Mouse (Mus musculus): ENCODE data around the gene Zfyve21. TPM values are rescaled to one million over a fixed set of nuclear protein-coding genes. Genes with fewer than 3 reads are reported as not detected.

The Zfyve21 gene
- polyA plus RNA-seq (2015; fragmentation: Nextera tagmentation; extraction: Ambion mirVana): 38.4 and 42.9 TPM in 2 replicates

- ATAC-seq (ENCODE audit: low FRiP score): peak; percentile 100
- Histone ChIP-seq H3K9me3 (no peaks in the 10 kb centered on the region), H3K9ac (peak within 1 kb of the TSS; percentile 80), H3K27me3 (0 out of 2 replicates have a peak, but pooled peaks cover 3% of the 10 kb centered on the region), H3K27ac (peak within 1 kb of the TSS; percentile 89), H3K4me2 (peak within 1 kb of the TSS; percentile 89), H3K4me3 (peak within 1 kb of the TSS; percentile 75), H3K36me3 (peaks cover 3% of the 10 kb centered on the region), H3K4me1 (replicated peaks) (peaks cover 52% of the 10 kb centered on the region)
- under 1% methylated on average over 87 of the region's 87 CpGs for WGBS
Measured at GRCm38 (mm10) chr12:111813766-111814617, at the start of gene Zfyve21, which contains the start of gene Xrcc3. Gene Zfyve21 (plus strand): TSS chr12:111814170. Gene Xrcc3 (minus strand): TSS chr12:111813873.

GRCm38 (mm10) chr12:111766313-111767236 is 47.4 kb upstream of the Zfyve21 start:
- ATAC-seq (ENCODE audit: low FRiP score): no peak
- 20% methylated on average over 16 of the region's 16 CpGs for WGBS
- peaks cover 4% of the 10 kb centered on the region; the same call in 1 of the 2 replicates for H3K36me3 ChIP-seq
- H3K4me2 ChIP-seq: peak overlapping the region; percentile 33
- 0 out of 2 replicates have a peak overlapping the region, but pooled peaks have one; percentile 40 for H3K27ac ChIP-seq
- peak overlapping the region; percentile 63 for H3K9ac ChIP-seq
- H3K9me3 ChIP-seq: no peaks in the 10 kb centered on the region
- no peak overlapping the region for H3K4me3 ChIP-seq
- peaks cover 84% of the 10 kb centered on the region for H3K4me1 ChIP-seq (replicated peaks)
- H3K27me3 ChIP-seq: no peaks in the 10 kb centered on the region

GRCm38 (mm10) chr12:111768322-111768928 is 45.5 kb upstream of the Zfyve21 start:
- Histone ChIP-seq H3K27ac (no peak overlapping the region), H3K4me3 (no peak overlapping the region), H3K27me3 (no peaks in the 10 kb centered on the region), H3K36me3 (peaks cover 17% of the 10 kb centered on the region), H3K4me1 (replicated peaks) (peaks cover 65% of the 10 kb centered on the region), H3K9ac (no peak overlapping the region), H3K4me2 (no peak overlapping the region), H3K9me3 (no peaks in the 10 kb centered on the region)
- no peak for ATAC-seq (ENCODE audit: low FRiP score)
- 92% methylated on average over 10 of the region's 10 CpGs for WGBS

- no peak overlapping the region for H3K4me3 ChIP-seq
- no peaks in the 10 kb centered on the region for H3K27me3 ChIP-seq
- no peak for ATAC-seq (ENCODE audit: low FRiP score)
- H3K9me3 ChIP-seq: no peaks in the 10 kb centered on the region
- peaks cover 25% of the 10 kb centered on the region for H3K36me3 ChIP-seq
- H3K4me2 ChIP-seq: no peak overlapping the region
- WGBS: 34% methylated on average over 10 of the region's 10 CpGs
- no peak overlapping the region for H3K9ac ChIP-seq
- peaks cover 59% of the 10 kb centered on the region for H3K4me1 ChIP-seq (replicated peaks)
- peak overlapping the region; percentile 67 for H3K27ac ChIP-seq
Measured at GRCm38 (mm10) chr12:111769306-111769705, 44.7 kb upstream of the Zfyve21 start.

GRCm38 (mm10) chr12:111769816-111770577 is 44.0 kb upstream of the Zfyve21 start:
- no peaks in the 10 kb centered on the region for H3K9me3 ChIP-seq
- ATAC-seq (ENCODE audit: low FRiP score): peak; percentile 44; the same call in 1 of the 2 replicates
- no peak overlapping the region for H3K4me3 ChIP-seq
- H3K27ac ChIP-seq: peak overlapping the region; percentile 67
- H3K9ac ChIP-seq: peak overlapping the region; percentile 13; the same call in 1 of the 2 replicates
- H3K4me1 ChIP-seq (replicated peaks): peaks cover 58% of the 10 kb centered on the region
- 60% methylated on average over 8 of the region's 9 CpGs for WGBS
- H3K27me3 ChIP-seq: no peaks in the 10 kb centered on the region
- peaks cover 32% of the 10 kb centered on the region for H3K36me3 ChIP-seq
- H3K4me2 ChIP-seq: no peak overlapping the region

- peak overlapping the region; percentile 62; the same call in 1 of the 2 replicates for H3K27ac ChIP-seq
- no peaks in the 10 kb centered on the region for H3K27me3 ChIP-seq
- H3K36me3 ChIP-seq: peaks cover 38% of the 10 kb centered on the region
- no peak overlapping the region for H3K4me3 ChIP-seq
- ATAC-seq (ENCODE audit: low FRiP score): no peak
- H3K9ac ChIP-seq: no peak overlapping the region
- WGBS: 92% methylated on average over 10 of the region's 10 CpGs
- H3K4me1 ChIP-seq (replicated peaks): peaks cover 52% of the 10 kb centered on the region
- H3K4me2 ChIP-seq: no peak overlapping the region
- H3K9me3 ChIP-seq: no peaks in the 10 kb centered on the region
Measured at GRCm38 (mm10) chr12:111770651-111771050, 43.3 kb upstream of the Zfyve21 start.

- H3K4me3 ChIP-seq: no peak overlapping the region
- peaks cover 72% of the 10 kb centered on the region for H3K36me3 ChIP-seq
- no peaks in the 10 kb centered on the region for H3K27me3 ChIP-seq
- WGBS: 91% methylated on average over 16 of the region's 16 CpGs
- H3K27ac ChIP-seq: no peak overlapping the region
- H3K4me2 ChIP-seq: no peak overlapping the region
- H3K9me3 ChIP-seq: no peaks in the 10 kb centered on the region
- H3K4me1 ChIP-seq (replicated peaks): peaks cover 20% of the 10 kb centered on the region
- no peak overlapping the region for H3K9ac ChIP-seq
- ATAC-seq (ENCODE audit: low FRiP score): no peak
Measured at GRCm38 (mm10) chr12:111774156-111774555, 39.8 kb upstream of the Zfyve21 start.

- H3K4me1 ChIP-seq (replicated peaks): peaks cover 13% of the 10 kb centered on the region
- WGBS: 60% methylated on average over 15 of the region's 15 CpGs
- peak overlapping the region; percentile 19 for H3K27ac ChIP-seq
- peaks cover 79% of the 10 kb centered on the region for H3K36me3 ChIP-seq
- no peaks in the 10 kb centered on the region for H3K9me3 ChIP-seq
- H3K4me2 ChIP-seq: no peak overlapping the region
- no peaks in the 10 kb centered on the region for H3K27me3 ChIP-seq
- H3K9ac ChIP-seq: peak overlapping the region; percentile 13; the same call in 1 of the 2 replicates
- H3K4me3 ChIP-seq: no peak overlapping the region
- ATAC-seq (ENCODE audit: low FRiP score): 0 out of 2 replicates have a peak, but pooled peaks have one; percentile 39
Measured at GRCm38 (mm10) chr12:111774845-111775244, 39.1 kb upstream of the Zfyve21 start.

- Histone ChIP-seq H3K4me1 (replicated peaks) (peaks cover 5% of the 10 kb centered on the region), H3K4me3 (no peak overlapping the region), H3K9ac (no peak overlapping the region), H3K36me3 (peaks cover 98% of the 10 kb centered on the region), H3K27ac (no peak overlapping the region), H3K9me3 (no peaks in the 10 kb centered on the region), H3K27me3 (no peaks in the 10 kb centered on the region), H3K4me2 (no peak overlapping the region)
- ATAC-seq (ENCODE audit: low FRiP score): no peak
- 91% methylated on average over 13 of the region's 13 CpGs for WGBS
Measured at GRCm38 (mm10) chr12:111777919-111778318, 36.1 kb upstream of the Zfyve21 start.

- Histone ChIP-seq H3K36me3 (peaks cover 98% of the 10 kb centered on the region), H3K27me3 (no peaks in the 10 kb centered on the region), H3K4me1 (replicated peaks) (peaks cover 2% of the 10 kb centered on the region), H3K9me3 (no peaks in the 10 kb centered on the region), H3K27ac (no peak overlapping the region), H3K4me3 (no peak overlapping the region), H3K9ac (no peak overlapping the region), H3K4me2 (no peak overlapping the region)
- ATAC-seq (ENCODE audit: low FRiP score): no peak
- 96% methylated on average over 1 of the region's 1 CpGs for WGBS
Measured at GRCm38 (mm10) chr12:111779544-111779943, 34.4 kb upstream of the Zfyve21 start.

- no peak overlapping the region for H3K4me2 ChIP-seq
- H3K36me3 ChIP-seq: peaks cover 99% of the 10 kb centered on the region
- 77% methylated on average over 14 of the region's 15 CpGs for WGBS
- H3K4me1 ChIP-seq (replicated peaks): no peaks in the 10 kb centered on the region
- no peaks in the 10 kb centered on the region for H3K9me3 ChIP-seq
- ATAC-seq (ENCODE audit: low FRiP score): no peak
- no peak overlapping the region for H3K4me3 ChIP-seq
- no peak overlapping the region for H3K9ac ChIP-seq
- H3K27me3 ChIP-seq: no peaks in the 10 kb centered on the region
- H3K27ac ChIP-seq: no peak overlapping the region
Measured at GRCm38 (mm10) chr12:111785174-111785573, 28.8 kb upstream of the Zfyve21 start.

Data from hindbrain, embryonic 13.5 days (tissue).